Mouse (Mus musculus) brain, embryonic 14.5 days (tissue): Measurements from ENCODE around the gene Ercc1.

ENCODE experiments used
- CTCF ChIP-seq: fragments of 200-500 bp; IDR thresholded peaks from 2 replicates; pipeline ENCODE4 v1.5.1; 2012; ENCODE audit warnings: inconsistent platforms, mild to moderate bottlenecking, moderate library complexity, borderline replicate concordance; ENCODE audit not compliant: insufficient read depth, insufficient read length; ENCODE audit errors: extremely low read depth
- POLR2A ChIP-seq: fragments of 200-500 bp; IDR thresholded peaks from 2 replicates; pipeline ENCODE4 v1.6.1; 2012; ENCODE audit warnings: mild to moderate bottlenecking, inconsistent platforms, borderline replicate concordance; ENCODE audit not compliant: poor library complexity, insufficient read depth, insufficient read length, severe bottlenecking; ENCODE audit errors: extremely low read depth

GRCm38 (mm10) chr7:19325262-19326199, 19.0 kb upstream of the Ercc1 start:
- TF ChIP-seq CTCF (no peak), POLR2A (no peak)
